Mouse (Mus musculus): ENCODE measurements at regions not wholly inside any gene's neighbourhood (a gene's known extent, or its start where the extent isn't known, plus 50 kb on each side); places are given as distances from the start of the nearest gene placed in this dataset.

GRCm38 (mm10) chr4:31612825-31613514, 350.9 kb upstream of the Map3k7 start:
- DNase-seq (ENCODE audit: low read depth, low spot score) = no peak

GRCm38 (mm10) chr4:31617572-31617971, 346.3 kb upstream of the Map3k7 start:
- no peak for DNase-seq (ENCODE audit: low read depth, low spot score)

GRCm38 (mm10) chr4:31618026-31618425, 345.9 kb upstream of the Map3k7 start:
- no peak for DNase-seq (ENCODE audit: low read depth, low spot score)

GRCm38 (mm10) chr4:31621205-31621604, 342.7 kb upstream of the Map3k7 start:
- DNase-seq (ENCODE audit: low read depth, low spot score) = no peak

GRCm38 (mm10) chr4:31627053-31627452, 336.8 kb upstream of the Map3k7 start:
- DNase-seq (ENCODE audit: low read depth, low spot score) = no peak

GRCm38 (mm10) chr4:31627777-31628176, 336.1 kb upstream of the Map3k7 start:
- no peak for DNase-seq (ENCODE audit: low read depth, low spot score)

GRCm38 (mm10) chr4:31638564-31638963, 325.3 kb upstream of the Map3k7 start:
- no peak for DNase-seq (ENCODE audit: low read depth, low spot score)

- DNase-seq (ENCODE audit: low read depth, low spot score) = no peak
Measured at GRCm38 (mm10) chr4:31642161-31642560, 321.7 kb upstream of the Map3k7 start.

- no peak for DNase-seq (ENCODE audit: low read depth, low spot score)
Measured at GRCm38 (mm10) chr4:31642593-31643290, 321.2 kb upstream of the Map3k7 start.

GRCm38 (mm10) chr4:31648631-31649368, 315.1 kb upstream of the Map3k7 start:
- DNase-seq (ENCODE audit: low read depth, low spot score) = no peak

GRCm38 (mm10) chr4:31655364-31656106, 308.4 kb upstream of the Map3k7 start:
- no peak for DNase-seq (ENCODE audit: low read depth, low spot score)

- peak; percentile 67 for DNase-seq (ENCODE audit: low read depth, low spot score)
Measured at GRCm38 (mm10) chr4:31656111-31656510, 307.8 kb upstream of the Map3k7 start.

- DNase-seq (ENCODE audit: low read depth, low spot score) = no peak
Measured at GRCm38 (mm10) chr4:31658820-31659219, 305.1 kb upstream of the Map3k7 start.

GRCm38 (mm10) chr4:31660896-31661295, 303.0 kb upstream of the Map3k7 start:
- peak; percentile 68 for DNase-seq (ENCODE audit: low read depth, low spot score)

GRCm38 (mm10) chr4:31671530-31672170, 292.2 kb upstream of the Map3k7 start:
- DNase-seq (ENCODE audit: low read depth, low spot score) = no peak

GRCm38 (mm10) chr4:31672171-31672841, 291.6 kb upstream of the Map3k7 start:
- no peak for DNase-seq (ENCODE audit: low read depth, low spot score)

- no peak for DNase-seq (ENCODE audit: low read depth, low spot score)
Measured at GRCm38 (mm10) chr4:31672842-31673171, 291.1 kb upstream of the Map3k7 start.

- DNase-seq (ENCODE audit: low read depth, low spot score) = no peak
Measured at GRCm38 (mm10) chr4:31679007-31679590, 284.8 kb upstream of the Map3k7 start.

- no peak for DNase-seq (ENCODE audit: low read depth, low spot score)
Measured at GRCm38 (mm10) chr4:31680958-31681357, 282.9 kb upstream of the Map3k7 start.

GRCm38 (mm10) chr4:31689083-31689482, 274.8 kb upstream of the Map3k7 start:
- DNase-seq (ENCODE audit: low read depth, low spot score) = no peak

Data from ZHBTc4 (cell line).